ENCODE assay signal across 19 mouse cellular contexts in the genomic region with DNA sequence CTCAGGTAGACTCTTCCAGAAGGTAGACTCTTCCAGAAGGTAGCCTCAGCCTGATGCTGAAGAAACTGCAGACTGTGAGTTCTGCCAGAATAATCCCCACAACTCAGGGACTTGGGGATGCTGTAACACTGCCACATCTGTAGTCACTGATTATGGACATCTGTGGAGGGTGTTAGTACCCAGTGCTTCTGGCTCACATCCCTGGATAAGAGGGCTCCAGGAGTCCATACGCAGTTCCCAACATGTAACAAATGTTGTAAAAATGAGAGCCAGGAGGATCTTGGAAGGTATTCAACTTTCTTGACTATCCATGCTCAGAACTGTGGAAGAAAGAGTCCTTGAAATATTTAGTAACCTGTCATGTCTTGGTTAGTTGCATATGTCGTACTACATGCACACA.
DNase-seq lines count a peak whose midpoint lies in the region; TF ChIP-seq lines count a peak whose summit lies in the region.
"Had no signal": no experiment of that assay in that cellular context is flagged by ENCODE, and none has a peak within 500 bp of the region (broad histone marks: within the 10 kb centered on the region; RNA-seq: fewer than 3 reads in every experiment).

No protein-coding gene starts in this region.

- H3K4me1 ChIP-seq in embryonic fibroblast, embryonic 13.5 days (ENCODE audit: control insufficient read depth, insufficient read depth, low read length) = peaks cover 13% of the 10 kb centered on the region
- H3K4me1 ChIP-seq: heart, embryonic 13.5 days; midbrain, embryonic 13.5 days had no signal

- no peak for TF ChIP-seq CTCF in embryonic fibroblast, embryonic 13.5 days (IDR thresholded peaks at IDR 0.05; ENCODE audit: borderline replicate concordance, insufficient read depth, low read length)

- peak overlapping the region; percentile 12; the same call in 1 of the 2 replicates for H3K27ac ChIP-seq in embryonic fibroblast, embryonic 13.5 days (ENCODE audit: insufficient read depth, low read length)
- H3K27ac ChIP-seq: heart, embryonic 13.5 days; hindbrain, embryonic 14.5 days; midbrain, embryonic 13.5 days had no signal

- TF ChIP-seq POLR2A in embryonic fibroblast, embryonic 13.5 days (IDR thresholded peaks at IDR 0.05; ENCODE audit: low read depth, low read length) = no peak

- H3K4me3 ChIP-seq in embryonic fibroblast, embryonic 13.5 days (ENCODE audit: insufficient read depth, low read length) = no peak overlapping the region
- H3K4me3 ChIP-seq: heart, embryonic 13.5 days; midbrain, embryonic 13.5 days had no signal

- peak; percentile 89 for DNase-seq in heart, adult 11 months
- DNase-seq in heart, postnatal 25 days (ENCODE audit: low spot score) = no peak
- DNase-seq in 3T3-L1 (ENCODE audit: low read depth, low spot score) (peak; percentile 58), adipocyte (ENCODE audit: low spot score) (peak; percentile 9)
- no peak for DNase-seq in right cerebral cortex, adult 18-20 months
- no peak for DNase-seq in urinary bladder, adult 18-20 months (ENCODE audit: low spot score in 2 of 2)
- DNase-seq: adrenal gland, postnatal 10 days; cerebellum, adult 9-10 months; forebrain, postnatal 0 days; gastrocnemius, postnatal 36 days; kidney, adult 18-20 months; layer of hippocampus, adult 9-11 months; lung, postnatal 14 days; right cerebral cortex, postnatal 14 days; spleen, adult 18-20 months had no signal

- intact Hi-C loops in heart, postnatal 25 days (cut with DNase I) = no loop called here

Comparison
In these comparisons a context has a peak if more than half of its experiments do, and no peak if none do; other contexts are left out.
1. DNase-seq: peak in heart, adult 11 months (single experiment), 3T3-L1 (single experiment) and adipocyte (single experiment); none in heart, postnatal 25 days (single experiment), right cerebral cortex, adult 18-20 months (single experiment) and urinary bladder, adult 18-20 months (0 of 2).